Mouse (Mus musculus) stomach, postnatal 0 days (tissue): ENCODE measurements around the gene Drosha. TPM values are rescaled to one million over a fixed set of nuclear protein-coding genes. Genes with fewer than 3 reads are reported as not detected.

Experiments
- ATAC-seq: fragments of 200-750 bp; cut with Nextera tagmentation; 2 replicates; pipeline ENCODE4 v1.8.0; 2017; ENCODE audit not compliant: low FRiP score, low TSS enrichment
- DNase-seq: peaks from one replicate; pipeline ENCODE4 v3.0.0-alpha.2; 2016; ENCODE audit warnings: low spot score
- H3K27ac ChIP-seq: fragments of 300-500 bp; sonication (generic); replicated peaks from 2 replicates; pipeline ENCODE4 v1.5.1; 2014; ENCODE audit warnings: mild to moderate bottlenecking, control low read depth
- H3K27me3 ChIP-seq: fragments of 300-500 bp; sonication (generic); 2 replicates; pipeline ENCODE4 v1.6.1; 2014; ENCODE audit warnings: low read length; ENCODE audit not compliant: control insufficient read depth, insufficient read depth
- H3K36me3 ChIP-seq: fragments of 300-500 bp; sonication (generic); 2 replicates; pipeline ENCODE4 v1.6.1; 2014; ENCODE audit warnings: low read length, mixed read lengths; ENCODE audit not compliant: control insufficient read depth, insufficient read depth
- H3K4me1 ChIP-seq: fragments of 300-500 bp; sonication (generic); replicated peaks from 2 replicates; pipeline ENCODE4 v1.6.1; 2014; ENCODE audit warnings: antibody characterized with exemption; ENCODE audit not compliant: control insufficient read depth, insufficient read depth
- H3K4me2 ChIP-seq: fragments of 300-500 bp; sonication (generic); replicated peaks from 2 replicates; pipeline ENCODE4 v1.6.1; 2014; ENCODE audit warnings: low read depth, mild to moderate bottlenecking, control low read depth, moderate library complexity
- H3K4me3 ChIP-seq: fragments of 300-500 bp; sonication (generic); 2 replicates; pipeline ENCODE4 v1.5.1; 2014; ENCODE audit warnings: low read depth, low read length, control low read depth
- H3K9ac ChIP-seq: fragments of 300-500 bp; sonication (generic); 2 replicates; pipeline ENCODE4 v1.6.1; 2014; ENCODE audit warnings: mild to moderate bottlenecking, low read length, control low read depth, mixed read lengths
- H3K9me3 ChIP-seq: fragments of 300-500 bp; sonication (generic); 2 replicates; pipeline ENCODE4 v1.6.1; 2016; ENCODE audit warnings: low read length; ENCODE audit not compliant: control insufficient read depth
- CTCF ChIP-seq: IDR thresholded peaks from 2 replicates; pipeline ENCODE4 v1.5.1; 2016; ENCODE audit warnings: antibody characterized with exemption, low read depth, mild to moderate bottlenecking, moderate library complexity
- EP300 ChIP-seq: optimal IDR thresholded peaks from 2 replicates; pipeline ENCODE3; 2016; ENCODE audit warnings: antibody characterized with exemption
- WGBS: fragments of 180-500 bp; shearing (Covaris S2); extraction: QIAGEN DNeasy Blood & Tissue Kit; methylation state at CpG from one replicate; pipeline ENCODE4 v1.1.7; 2014; 5-methylcytosine and 5-hydroxymethylcytosine counted together
- polyA plus RNA-seq: library from polyadenylated mRNA; unstranded; fragments of >200 nt; fragmentation: Nextera tagmentation; extraction: Ambion mirVana; gene quantifications from 2 replicates; pipeline ENCODE4 v1.2.1, GENCODE M21; 2015

Drosha gene
- polyA plus RNA-seq, 1 experiment from 2014 or later, result 8.7 TPM

DNA sequence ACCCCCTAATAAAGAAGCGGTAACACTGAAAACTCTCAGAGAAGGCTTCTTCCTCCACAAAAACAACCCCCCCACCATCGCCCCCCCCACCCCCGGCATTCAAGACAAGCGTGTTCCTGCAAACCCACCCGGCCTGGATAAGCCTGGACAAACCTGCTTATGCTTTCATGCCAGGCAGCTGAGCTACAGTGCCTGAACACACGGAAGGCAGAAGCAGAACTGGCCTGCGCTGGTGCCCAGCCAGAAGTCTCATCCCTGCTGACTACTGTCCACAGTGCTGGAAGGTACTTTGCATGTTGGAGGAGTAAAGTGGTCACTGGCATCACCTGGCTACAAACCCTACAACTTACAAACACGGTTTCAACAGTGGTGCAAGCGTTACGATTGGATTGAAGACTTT, 17.5 kb upstream of the Drosha start:
- H3K9me3 ChIP-seq, result no peaks in the 10 kb centered on the region
- WGBS, result 87% methylated on average over 10 of the region's 10 CpGs
- H3K9ac ChIP-seq, result no peak overlapping the region
- no peak overlapping the region for H3K4me2 ChIP-seq
- no peak overlapping the region for H3K27ac ChIP-seq
- H3K36me3 ChIP-seq, result no peaks in the 10 kb centered on the region
- ATAC-seq (no peak), DNase-seq (no peak)
- no peaks in the 10 kb centered on the region for H3K27me3 ChIP-seq
- H3K4me1 ChIP-seq, result no peaks in the 10 kb centered on the region
- TF ChIP-seq CTCF, result no peak
- no peak for TF ChIP-seq EP300
- no peak overlapping the region for H3K4me3 ChIP-seq

DNA sequence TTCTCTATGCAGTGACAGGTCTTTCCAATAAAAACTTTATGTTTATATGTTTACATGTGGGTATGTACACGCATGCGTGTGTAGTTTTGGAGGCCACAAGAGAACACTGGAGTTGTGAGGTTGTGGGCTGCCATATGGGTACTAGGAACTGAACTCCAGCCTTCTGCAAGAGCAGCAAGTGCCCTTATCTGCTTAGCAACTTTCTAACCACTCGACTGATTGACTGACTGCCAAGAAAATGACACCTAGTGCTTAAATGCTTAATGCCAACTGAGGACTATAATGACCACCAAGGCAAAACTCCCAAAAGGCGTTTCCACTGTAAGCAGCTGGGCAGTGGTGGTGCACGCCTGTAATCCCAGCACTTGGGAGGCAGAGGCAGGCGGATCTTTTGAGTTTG, 15.3 kb upstream of the Drosha start:
- ATAC-seq (no peak), DNase-seq (no peak)
- Histone ChIP-seq H3K4me3 (no peak overlapping the region), H3K9ac (no peak overlapping the region), H3K9me3 (no peaks in the 10 kb centered on the region), H3K27me3 (no peaks in the 10 kb centered on the region), H3K36me3 (peaks cover 7% of the 10 kb centered on the region), H3K4me2 (no peak overlapping the region), H3K4me1 (no peaks in the 10 kb centered on the region), H3K27ac (no peak overlapping the region)
- TF ChIP-seq EP300 (no peak), CTCF (no peak)
- 79% methylated on average over 6 of the region's 6 CpGs for WGBS

DNA sequence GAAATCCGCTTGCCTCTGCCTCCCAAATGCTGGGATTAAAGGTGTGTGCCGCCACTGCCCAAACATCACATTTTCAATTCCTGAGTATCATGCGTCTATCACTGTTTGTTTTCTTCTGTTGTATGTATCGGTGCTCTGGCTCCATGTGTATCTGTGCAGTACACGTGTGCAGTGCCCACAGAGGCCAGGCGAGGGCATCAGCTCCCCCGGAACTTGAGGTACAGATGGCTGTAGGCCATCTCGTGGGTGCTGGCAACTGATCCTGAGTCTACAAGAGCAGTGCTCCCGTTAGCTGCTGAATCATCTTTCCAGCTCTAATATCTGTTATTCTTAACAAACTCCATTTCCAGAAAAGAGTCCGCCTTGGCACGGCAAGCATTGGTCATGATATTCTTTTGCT, 12.0 kb upstream of the Drosha start:
- peaks cover 22% of the 10 kb centered on the region for H3K36me3 ChIP-seq
- H3K4me3 ChIP-seq, result no peak overlapping the region
- no peak overlapping the region for H3K9ac ChIP-seq
- H3K9me3 ChIP-seq, result no peaks in the 10 kb centered on the region
- TF ChIP-seq CTCF, result no peak
- no peak for TF ChIP-seq EP300
- no peak overlapping the region for H3K4me2 ChIP-seq
- H3K4me1 ChIP-seq, result no peaks in the 10 kb centered on the region
- H3K27ac ChIP-seq, result no peak overlapping the region
- WGBS, result 94% methylated on average over 11 of the region's 11 CpGs
- H3K27me3 ChIP-seq, result no peaks in the 10 kb centered on the region
- ATAC-seq (no peak), DNase-seq (no peak)

DNA sequence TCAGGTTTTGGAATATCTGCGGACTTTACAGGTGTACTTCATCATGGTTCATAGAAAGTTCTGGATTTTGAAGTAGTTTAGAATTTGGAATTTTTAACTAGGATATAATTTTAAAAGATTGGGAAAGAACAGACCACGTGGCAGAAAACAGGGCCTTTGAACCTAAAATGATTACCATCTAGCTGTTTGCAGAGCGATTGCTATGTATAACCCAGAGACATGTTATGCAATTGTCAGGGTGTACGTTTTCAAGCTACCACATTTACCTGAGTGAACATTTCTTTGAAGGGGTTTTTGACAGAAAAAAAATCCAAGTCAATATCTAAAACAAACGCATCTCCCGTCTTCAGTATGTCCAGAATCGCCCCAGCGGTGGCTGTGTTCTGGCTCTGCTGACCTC, 7.0 kb upstream of the Drosha start:
- no peak for DNase-seq
- Histone ChIP-seq H3K4me2 (no peak overlapping the region), H3K36me3 (peaks cover 35% of the 10 kb centered on the region), H3K27ac (no peak overlapping the region), H3K9me3 (no peaks in the 10 kb centered on the region), H3K4me3 (no peak overlapping the region), H3K9ac (no peak overlapping the region), H3K4me1 (no peaks in the 10 kb centered on the region), H3K27me3 (no peaks in the 10 kb centered on the region)
- ATAC-seq, result no peak
- TF ChIP-seq CTCF (no peak), EP300 (no peak)
- 84% methylated on average over 8 of the region's 8 CpGs for WGBS

DNA sequence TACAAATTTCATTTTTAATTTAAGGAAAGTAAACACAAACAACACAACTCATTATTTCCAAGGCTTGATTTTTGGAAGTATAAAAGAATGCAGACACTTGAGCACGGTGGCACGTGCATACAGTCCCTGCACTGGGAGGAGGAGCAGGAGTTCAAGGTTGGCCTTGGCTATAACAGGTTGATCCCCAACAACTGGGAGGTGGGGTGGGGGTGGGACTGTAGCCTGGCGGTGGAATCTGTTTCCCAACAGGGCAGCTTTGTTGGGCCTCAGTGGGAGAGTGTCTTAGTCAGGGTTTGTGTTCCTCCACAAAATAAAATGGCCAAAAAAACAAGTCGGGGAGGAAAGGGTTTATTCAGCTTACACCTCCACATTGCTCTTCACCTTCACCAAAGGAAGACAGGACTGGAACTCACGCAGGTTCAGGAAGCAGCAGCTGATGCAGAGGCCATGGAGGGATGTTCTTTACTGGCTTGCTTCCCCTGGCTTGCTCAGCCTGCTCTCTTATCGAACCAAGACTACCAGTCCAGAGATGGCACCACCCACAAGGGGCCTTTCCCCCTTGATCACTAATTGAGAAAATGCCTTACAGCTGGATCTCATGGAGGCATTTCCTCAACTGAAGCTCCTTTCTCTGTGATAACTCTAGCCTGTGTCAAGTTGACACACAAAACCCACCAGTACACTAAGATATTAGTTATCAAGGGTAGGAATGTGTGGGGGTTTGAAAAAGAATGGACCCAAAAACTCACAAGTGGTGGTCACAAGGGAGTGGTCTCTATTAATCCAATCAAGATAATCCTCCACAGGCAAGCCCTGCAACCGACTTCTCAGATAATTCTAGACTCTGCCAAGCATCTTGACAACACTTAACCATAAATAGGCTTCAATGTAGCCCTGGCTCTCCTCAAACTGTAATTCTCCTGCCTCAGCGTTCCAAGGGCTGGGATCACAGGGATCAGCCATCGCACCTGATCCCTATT, 1.9 kb upstream of the Drosha start:
- no peak overlapping the region for H3K4me2 ChIP-seq
- H3K27me3 ChIP-seq, result no peaks in the 10 kb centered on the region
- H3K9ac ChIP-seq, result no peak overlapping the region
- H3K36me3 ChIP-seq, result peaks cover 18% of the 10 kb centered on the region
- DNase-seq (no peak), ATAC-seq (no peak)
- no peaks in the 10 kb centered on the region for H3K9me3 ChIP-seq
- H3K27ac ChIP-seq, result no peak overlapping the region
- H3K4me1 ChIP-seq, result no peaks in the 10 kb centered on the region
- no peak overlapping the region for H3K4me3 ChIP-seq
- WGBS, result 80% methylated on average over 9 of the region's 9 CpGs
- no peak for TF ChIP-seq EP300
- no peak for TF ChIP-seq CTCF

DNA sequence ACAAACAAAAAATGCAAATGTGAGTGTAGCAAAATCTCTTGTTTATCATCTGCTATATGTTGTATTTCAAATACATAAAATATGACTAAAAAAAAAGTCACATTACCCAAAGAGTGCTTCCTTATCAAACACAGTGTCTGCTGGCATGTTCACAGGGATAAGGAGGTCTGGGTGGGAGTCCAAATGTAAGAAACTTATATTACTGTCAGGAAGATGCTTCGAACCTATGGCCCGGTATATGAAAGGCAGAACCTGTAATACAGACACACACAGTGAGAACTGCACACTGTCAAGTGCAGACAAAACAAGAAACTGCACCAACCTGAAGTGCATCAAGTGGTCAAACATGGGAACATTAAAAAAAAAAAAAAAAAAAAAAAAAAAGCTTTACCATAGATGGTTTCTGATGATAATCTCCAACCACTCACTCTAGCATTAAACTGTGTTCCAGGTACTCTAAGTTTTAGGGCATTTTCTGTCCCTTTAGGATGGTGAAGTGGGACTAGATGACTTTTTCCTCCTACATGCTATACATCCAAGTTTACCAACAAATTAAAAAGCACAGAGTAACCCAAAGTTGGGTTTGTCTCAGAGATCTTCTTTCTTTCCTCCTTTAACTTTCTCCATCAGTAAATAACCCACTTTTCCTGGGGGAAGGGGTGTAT, 1.0 kb upstream of the Drosha start:
- H3K4me3 ChIP-seq, result peak overlapping the region; percentile 85
- no peaks in the 10 kb centered on the region for H3K4me1 ChIP-seq
- H3K9ac ChIP-seq, result peak overlapping the region; percentile 93
- no peak overlapping the region for H3K27ac ChIP-seq
- DNase-seq (no peak), ATAC-seq (no peak)
- no peaks in the 10 kb centered on the region for H3K9me3 ChIP-seq
- 86% methylated on average over 2 of the region's 2 CpGs for WGBS
- peak overlapping the region; percentile 58 for H3K4me2 ChIP-seq
- no peak for TF ChIP-seq EP300
- TF ChIP-seq CTCF, result no peak
- peaks cover 13% of the 10 kb centered on the region for H3K36me3 ChIP-seq
- H3K27me3 ChIP-seq, result no peaks in the 10 kb centered on the region
